Mouse (Mus musculus) forebrain, postnatal 0 days (tissue): ENCODE data around the gene Thoc5. TPM values are rescaled to one million over a fixed set of nuclear protein-coding genes. Genes with fewer than 3 reads are reported as not detected.

ENCODE experiments used
- ATAC-seq: fragments of 200-750 bp; cut with Nextera tagmentation; 2 replicates; pipeline ENCODE4 v1.8.0; 2017; ENCODE audit warnings: mild to moderate bottlenecking, moderate library complexity
- DNase-seq: peaks from one replicate; pipeline ENCODE4 v3.0.0-alpha.2; 2015
- H3K27ac ChIP-seq: fragments of 300-500 bp; sonication (generic); 2 replicates; pipeline ENCODE4 v1.5.1; 2014; ENCODE audit warnings: low read depth, mild to moderate bottlenecking, antibody characterized with exemption, low read length, moderate library complexity, mixed read lengths
- H3K27me3 ChIP-seq: fragments of 300-500 bp; sonication (generic); 2 replicates; pipeline ENCODE4 v1.6.1; 2014; ENCODE audit warnings: mild to moderate bottlenecking, low read length, mixed read lengths; ENCODE audit not compliant: insufficient read depth
- H3K36me3 ChIP-seq: fragments of 300-500 bp; sonication (generic); 2 replicates; pipeline ENCODE4 v1.6.1; 2014; ENCODE audit warnings: mild to moderate bottlenecking, moderate library complexity; ENCODE audit not compliant: insufficient read depth
- H3K4me1 ChIP-seq: fragments of 300-500 bp; sonication (generic); 2 replicates; pipeline ENCODE4 v1.6.1; 2014; ENCODE audit warnings: antibody characterized with exemption; ENCODE audit not compliant: insufficient read depth
- H3K4me2 ChIP-seq: fragments of 300-500 bp; sonication (generic); 2 replicates; pipeline ENCODE4 v1.6.1; 2014; ENCODE audit warnings: low read depth, mild to moderate bottlenecking, moderate library complexity
- H3K4me3 ChIP-seq: fragments of 300-500 bp; sonication (generic); 2 replicates; pipeline ENCODE4 v1.5.1; 2014; ENCODE audit warnings: low read depth, low read length, mixed read lengths
- H3K9ac ChIP-seq: fragments of 300-500 bp; sonication (generic); 2 replicates; pipeline ENCODE4 v1.6.1; 2014; ENCODE audit warnings: mild to moderate bottlenecking
- H3K9me3 ChIP-seq: fragments of 300-500 bp; sonication (generic); 2 replicates; pipeline ENCODE4 v1.6.1; 2016; ENCODE audit warnings: low read length
- CTCF ChIP-seq: sonication (generic); IDR thresholded peaks from 2 replicates; pipeline ENCODE4 v1.5.1; 2016; ENCODE audit warnings: antibody characterized with exemption, control low read depth, low read depth
- WGBS: fragments of 180-500 bp; shearing (Covaris S2); extraction: QIAGEN DNeasy Blood & Tissue Kit; methylation state at CpG from one replicate; pipeline ENCODE4 v1.1.7; 2014; 5-methylcytosine and 5-hydroxymethylcytosine counted together
- polyA plus RNA-seq: library from polyadenylated mRNA; unstranded; fragments of >200 nt; fragmentation: Nextera tagmentation; extraction: Ambion mirVana; gene quantifications from 2 replicates; pipeline ENCODE4 v1.2.1, GENCODE M21; 2015
- total RNA-seq: library from RNA; depleted of rRNA; stranded (reverse); fragments of >200 nt; gene quantifications from 2 replicates; pipeline ENCODE4 v1.2.3, GENCODE M21; 2014

Thoc5 gene
- total and polyA plus RNA-seq, 2 experiments from 2014 or later: 52.2 to 55.7 TPM

DNA sequence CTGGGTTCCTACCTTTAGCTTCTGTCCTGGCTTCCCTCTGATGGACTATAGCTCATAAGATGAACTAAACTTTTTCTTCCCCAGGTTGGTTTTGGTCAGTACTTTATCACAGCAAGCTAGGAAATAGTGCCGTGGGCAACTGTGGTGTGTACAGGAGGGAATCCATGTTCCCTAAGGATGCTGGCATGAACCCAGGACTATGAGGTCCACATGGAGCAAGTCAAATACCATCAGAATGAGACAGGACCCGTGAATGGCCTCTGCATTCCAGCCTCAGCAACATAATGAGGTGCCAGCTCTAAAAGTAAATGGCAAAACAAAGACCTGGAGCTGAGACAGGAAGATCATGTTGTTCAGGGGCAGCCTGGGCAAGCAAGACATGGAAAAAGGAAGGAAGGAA is 36.7 kb upstream of the Thoc5 start:
- Histone ChIP-seq H3K9ac (no peak overlapping the region), H3K4me1 (no peaks in the 10 kb centered on the region), H3K27ac (no peak overlapping the region), H3K9me3 (no peaks in the 10 kb centered on the region), H3K4me2 (no peak overlapping the region), H3K36me3 (no peaks in the 10 kb centered on the region), H3K27me3 (no peaks in the 10 kb centered on the region), H3K4me3 (no peak overlapping the region)
- 56% methylated on average over 2 of the region's 2 CpGs for WGBS
- no peak for DNase-seq
- ATAC-seq: no peak
- TF ChIP-seq CTCF: no peak

DNA sequence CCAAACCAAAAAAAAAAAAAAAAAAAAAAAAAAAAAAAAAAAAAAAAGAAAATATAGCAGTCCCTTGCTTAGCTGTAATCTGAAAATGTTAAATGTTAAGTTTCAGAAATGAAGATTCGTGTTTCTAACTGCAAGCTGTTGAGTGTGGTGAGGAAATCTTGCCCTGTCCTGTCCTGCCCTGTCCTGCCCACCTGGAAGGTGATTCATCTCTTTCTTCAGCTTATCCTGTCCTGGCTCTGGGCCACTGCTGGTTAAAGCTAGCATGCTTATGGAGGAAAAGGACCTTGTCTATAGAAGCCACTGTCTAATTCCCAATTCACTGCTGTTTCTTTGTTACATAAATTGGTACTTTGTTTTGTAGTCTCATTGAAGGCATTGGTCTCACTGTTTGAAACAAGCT is 34.1 kb upstream of the Thoc5 start:
- no peak overlapping the region for H3K4me3 ChIP-seq
- H3K9ac ChIP-seq: no peak overlapping the region
- no peaks in the 10 kb centered on the region for H3K9me3 ChIP-seq
- DNase-seq: no peak
- no peaks in the 10 kb centered on the region for H3K36me3 ChIP-seq
- TF ChIP-seq CTCF: no peak
- H3K27ac ChIP-seq: no peak overlapping the region
- no peak overlapping the region for H3K4me2 ChIP-seq
- WGBS: 52% methylated on average over 1 of the region's 1 CpGs
- H3K27me3 ChIP-seq: no peaks in the 10 kb centered on the region
- no peak for ATAC-seq
- no peaks in the 10 kb centered on the region for H3K4me1 ChIP-seq

DNA sequence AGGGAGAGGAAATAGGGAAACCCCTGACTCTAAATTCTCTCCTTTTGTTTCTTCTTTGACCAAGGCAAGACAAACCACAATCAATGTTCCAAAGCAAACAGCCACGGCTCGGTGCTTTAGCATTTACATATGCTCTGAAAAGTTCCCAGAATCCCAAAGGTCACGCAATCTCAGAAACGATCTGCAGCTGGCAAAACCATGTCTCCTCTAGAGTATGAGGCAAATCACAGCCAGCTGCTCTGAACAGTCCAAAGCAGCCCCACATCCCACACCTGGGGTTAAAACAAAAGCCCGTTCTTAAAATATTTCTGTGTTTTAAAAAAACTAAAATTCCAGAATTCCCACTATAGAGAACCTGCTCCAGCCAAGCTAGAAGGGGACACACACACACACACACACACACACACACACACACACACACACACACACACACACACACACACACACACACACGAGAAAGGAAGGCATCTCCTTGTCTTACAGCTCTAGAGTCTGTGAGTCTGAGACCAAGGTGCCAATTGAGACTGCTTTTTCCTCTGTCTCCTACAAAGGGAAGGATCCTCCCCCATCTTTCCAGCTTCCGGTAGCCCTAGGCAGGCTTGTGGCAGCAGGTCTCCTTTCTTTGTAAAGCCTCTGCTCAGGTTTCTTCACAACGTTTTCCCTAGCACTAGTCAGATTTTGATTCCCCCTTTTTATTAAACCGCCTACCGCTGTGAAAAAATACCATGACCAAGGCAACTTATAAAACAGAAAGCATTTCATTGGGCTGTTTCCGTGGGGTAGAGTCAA is 33.1 kb upstream of the Thoc5 start:
- TF ChIP-seq CTCF: no peak
- H3K9me3 ChIP-seq: no peaks in the 10 kb centered on the region
- H3K4me2 ChIP-seq: no peak overlapping the region
- H3K4me3 ChIP-seq: no peak overlapping the region
- H3K27ac ChIP-seq: no peak overlapping the region
- 55% methylated on average over 11 of the region's 11 CpGs for WGBS
- DNase-seq (no peak), ATAC-seq (no peak)
- H3K4me1 ChIP-seq: no peaks in the 10 kb centered on the region
- no peaks in the 10 kb centered on the region for H3K36me3 ChIP-seq
- H3K9ac ChIP-seq: no peak overlapping the region
- H3K27me3 ChIP-seq: no peaks in the 10 kb centered on the region

DNA sequence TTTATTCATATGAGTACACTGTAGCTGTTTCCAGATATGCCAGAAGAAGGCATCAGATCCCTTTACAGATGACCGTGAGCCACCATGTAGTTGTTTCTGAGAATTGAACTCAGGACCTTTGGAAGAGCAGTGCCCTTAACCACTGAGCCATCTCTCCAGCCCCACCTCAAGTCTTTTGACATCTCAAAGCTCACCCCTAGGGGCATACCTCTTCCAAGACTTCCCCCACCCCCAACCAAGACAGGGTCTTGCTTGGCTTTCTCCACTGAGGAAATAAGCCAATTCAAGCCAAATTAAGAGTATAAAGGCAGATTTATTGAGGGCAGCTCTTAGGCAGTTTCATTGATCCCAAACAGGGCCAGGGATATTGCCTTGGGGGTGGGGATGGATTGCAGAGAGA is 32.4 kb upstream of the Thoc5 start:
- Histone ChIP-seq H3K27me3 (no peaks in the 10 kb centered on the region), H3K4me3 (no peak overlapping the region), H3K9ac (no peak overlapping the region), H3K9me3 (no peaks in the 10 kb centered on the region), H3K36me3 (no peaks in the 10 kb centered on the region), H3K4me2 (no peak overlapping the region), H3K27ac (no peak overlapping the region), H3K4me1 (no peaks in the 10 kb centered on the region)
- DNase-seq (no peak), ATAC-seq (no peak)
- 100% methylated on average over 1 of the region's 1 CpGs for WGBS
- TF ChIP-seq CTCF: no peak

DNA sequence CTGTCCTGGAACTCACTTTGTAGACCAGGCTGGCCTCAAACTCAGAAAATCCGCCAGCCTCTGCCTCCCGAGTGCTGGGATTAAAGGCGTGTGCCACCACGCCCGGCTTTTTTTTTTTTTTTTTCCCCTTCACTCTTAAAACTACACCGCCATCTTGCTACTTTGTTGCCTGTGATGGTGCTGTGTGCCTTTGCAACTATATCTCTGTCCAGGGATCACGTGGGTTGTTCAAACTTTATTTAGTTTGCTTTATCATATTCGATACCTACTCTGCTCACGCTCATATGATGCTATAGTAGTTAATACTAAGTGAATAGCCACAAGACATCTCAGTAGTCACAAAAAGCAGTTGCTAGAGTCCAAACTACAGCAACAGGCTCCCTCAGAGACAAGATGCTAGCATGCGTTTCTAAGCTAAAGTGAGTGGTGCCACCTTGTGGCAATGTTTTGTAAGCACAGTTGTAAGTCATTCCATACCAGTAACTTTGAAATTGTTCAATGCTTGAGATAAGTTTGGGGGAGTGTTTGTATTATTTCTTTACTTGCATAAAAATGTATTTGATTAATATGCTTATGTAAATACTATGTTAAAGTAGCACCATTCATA is 29.4 kb upstream of the Thoc5 start:
- no peak overlapping the region for H3K9ac ChIP-seq
- 31% methylated on average over 10 of the region's 10 CpGs for WGBS
- ATAC-seq (peak; percentile 75), DNase-seq (peak; percentile 85)
- peak; percentile 92 for TF ChIP-seq CTCF
- no peaks in the 10 kb centered on the region for H3K36me3 ChIP-seq
- no peaks in the 10 kb centered on the region for H3K27me3 ChIP-seq
- no peak overlapping the region for H3K4me3 ChIP-seq
- no peak overlapping the region for H3K27ac ChIP-seq
- no peak overlapping the region for H3K4me2 ChIP-seq
- no peaks in the 10 kb centered on the region for H3K4me1 ChIP-seq
- H3K9me3 ChIP-seq: no peaks in the 10 kb centered on the region

DNA sequence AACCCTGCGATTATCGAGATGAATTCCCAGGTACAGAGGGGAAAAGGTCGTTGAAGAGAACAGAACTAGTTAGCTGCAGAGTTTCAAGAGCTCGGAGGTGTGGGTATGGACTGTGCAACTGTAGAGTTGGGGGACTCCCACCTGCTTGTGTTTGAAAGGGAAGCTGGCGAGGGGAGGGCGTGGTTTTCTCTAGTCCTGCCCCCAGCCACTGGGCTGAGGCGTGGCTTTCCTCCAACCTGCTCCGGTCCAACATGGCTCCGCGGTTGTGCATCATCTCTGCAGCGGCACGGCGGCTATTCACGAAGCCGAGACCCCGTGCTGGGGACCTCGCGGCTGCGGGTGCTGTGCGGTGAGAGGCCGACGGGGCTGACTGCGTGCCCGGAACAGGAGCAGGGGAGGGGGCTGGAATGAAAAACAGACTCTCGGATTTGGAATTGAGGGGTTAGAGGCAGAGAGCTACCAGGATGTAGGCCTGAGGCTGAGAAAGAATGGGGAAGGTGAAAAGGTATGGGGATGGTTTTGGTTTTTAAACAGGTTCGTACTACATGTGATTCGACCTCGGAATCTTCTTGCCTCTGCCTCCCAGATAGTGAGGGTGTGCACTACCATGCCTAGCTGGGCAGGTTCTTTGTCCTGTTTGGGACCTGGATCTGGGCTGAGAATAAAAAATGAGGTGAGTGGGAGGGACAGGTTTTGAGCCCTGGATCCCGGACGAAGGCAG is 21.2 kb upstream of the Thoc5 start, which contains the start of gene Nipsnap1:
Gene Nipsnap1, plus strand, starts transcription at position 197 of the 721 bp plus-strand sequence.
- no peak for TF ChIP-seq CTCF
- Histone ChIP-seq H3K27ac (peak within 1 kb of the TSS; percentile 72), H3K27me3 (no peaks in the 10 kb centered on the region), H3K4me2 (peak within 1 kb of the TSS; percentile 71), H3K4me1 (peaks cover 4% of the 10 kb centered on the region; the same call in 1 of the 2 replicates), H3K9me3 (no peaks in the 10 kb centered on the region), H3K4me3 (peak within 1 kb of the TSS; percentile 74), H3K36me3 (no peaks in the 10 kb centered on the region), H3K9ac (peak within 1 kb of the TSS; percentile 76)
- DNase-seq (peak; percentile 88), ATAC-seq (peak; percentile 93)
- WGBS: under 1% methylated on average over 30 of the region's 30 CpGs
